In genomic region chr1:180044160-180044559, GRCm38 (mm10) we compare ENCODE assay signal across 24 mouse cellular contexts.
"Had no signal": no experiment of that assay in that cellular context is flagged by ENCODE, and none has a peak within 500 bp of the region (broad histone marks: within the 10 kb centered on the region; RNA-seq: fewer than 3 reads in every experiment).

No protein-coding gene starts in this region.

- DNase-seq: gastrocnemius, adult 2 months; gastrocnemius, postnatal 10 days; gastrocnemius, postnatal 25 days; heart, adult 18-20 months; heart, postnatal 10 days; heart, postnatal 4 days; kidney, adult 18-20 months; kidney, adult 8-10 months; kidney, postnatal 10 days; kidney, postnatal 25 days; kidney, postnatal 4 days had no signal

- H3K4me2 ChIP-seq: heart, embryonic 12.5 days; hindbrain, embryonic 12.5 days; hindbrain, embryonic 14.5 days; intestine, embryonic 15.5 days; limb, embryonic 12.5 days had no signal

- H3K9me3 ChIP-seq: heart, embryonic 10.5 days; hindbrain, embryonic 12.5 days; intestine, embryonic 15.5 days; limb, embryonic 10.5 days; limb, embryonic 12.5 days had no signal

- ATAC-seq: hindbrain, embryonic 16.5 days; inflammation-experienced regulatory T-cells, adult 6 months; intestine, embryonic 15.5 days; intestine, postnatal 0 days had no signal

- H3K27ac ChIP-seq: gastrocnemius, adult 2 months; heart, embryonic 10.5 days; hindbrain, embryonic 10.5 days; hindbrain, embryonic 12.5 days; hindbrain, embryonic 14.5 days; intestine, embryonic 15.5 days; layer of hippocampus, adult 2 months; left cerebral cortex, adult 2 months; limb, embryonic 10.5 days; limb, embryonic 12.5 days had no signal

- H3K27me3 ChIP-seq: heart, embryonic 12.5 days; hindbrain, embryonic 12.5 days; intestine, embryonic 15.5 days; limb, embryonic 12.5 days had no signal

- H3K36me3 ChIP-seq: intestine, embryonic 15.5 days had no signal

- H3K9ac ChIP-seq: heart, embryonic 12.5 days; hindbrain, embryonic 12.5 days; hindbrain, embryonic 14.5 days; intestine, embryonic 15.5 days; limb, embryonic 12.5 days had no signal

- H3K4me1 ChIP-seq: heart, embryonic 10.5 days; heart, embryonic 12.5 days; hindbrain, embryonic 10.5 days; hindbrain, embryonic 12.5 days; intestine, embryonic 15.5 days; limb, embryonic 10.5 days; limb, embryonic 12.5 days had no signal

- H3K4me3 ChIP-seq: gastrocnemius, adult 2 months; heart, embryonic 10.5 days; heart, embryonic 12.5 days; hindbrain, embryonic 10.5 days; hindbrain, embryonic 12.5 days; intestine, embryonic 15.5 days; layer of hippocampus, adult 2 months; left cerebral cortex, adult 2 months; limb, embryonic 10.5 days; limb, embryonic 12.5 days had no signal
